Mouse (Mus musculus) gastrocnemius, adult 8-10 months (tissue): ENCODE measurements around the gene Wdr76. TPM values are rescaled to one million over a fixed set of nuclear protein-coding genes. Genes with fewer than 3 reads are reported as not detected.
A peak's percentile ranks its signal among the peaks of the same experiment; 100 is the strongest.
"Not testable (repeated sequence)": the region's sequence is repeated elsewhere in the genome, so short reads cannot be mapped to it uniquely, and the experiment has no call there.

Source experiments
- DNase-seq, 2 experiments: peaks; one replicate each; pipeline ENCODE4 v3.0.0; 2022; ENCODE audit warnings: low spot score in 2 of 2
- total RNA-seq, 4 experiments: library from RNA; stranded (reverse); gene quantifications; 2 replicates each; pipeline ENCODE4 v1.2.4; 2022

The Wdr76 gene
- total RNA-seq = 1 to 10 TPM; 1.2 to 1.9 (median 1.7) TPM

- peak; percentile 58 to 74 for DNase-seq
Measured at GRCm38 (mm10) chr2:121505942-121506882, at the start of gene Wdr76, which contains the start of gene Mfap1a. TSS of gene Wdr76 (plus strand) at chr2:121506723. TSS of gene Mfap1a (minus strand) at chr2:121506665.

DNA sequence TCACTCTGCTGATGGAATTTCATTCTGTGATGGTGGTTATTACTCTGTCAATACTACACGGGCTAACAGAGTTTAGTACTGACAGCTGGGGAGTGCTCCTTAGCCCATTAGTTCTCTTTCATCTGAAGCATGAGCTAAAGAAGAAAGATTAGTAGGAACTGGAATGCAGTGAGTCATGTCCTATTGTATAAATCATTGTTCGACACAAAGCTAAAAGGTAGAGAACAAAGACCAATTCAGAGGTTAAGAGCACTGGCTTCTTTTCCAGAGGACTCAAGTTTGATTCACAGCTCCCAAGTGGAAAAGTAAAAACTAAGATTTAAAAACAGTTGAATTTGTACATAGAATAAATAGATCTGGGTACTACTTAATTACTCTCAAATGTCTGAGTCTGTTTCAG is 46.5 kb upstream of the Wdr76 start:
- no peak for DNase-seq

DNA sequence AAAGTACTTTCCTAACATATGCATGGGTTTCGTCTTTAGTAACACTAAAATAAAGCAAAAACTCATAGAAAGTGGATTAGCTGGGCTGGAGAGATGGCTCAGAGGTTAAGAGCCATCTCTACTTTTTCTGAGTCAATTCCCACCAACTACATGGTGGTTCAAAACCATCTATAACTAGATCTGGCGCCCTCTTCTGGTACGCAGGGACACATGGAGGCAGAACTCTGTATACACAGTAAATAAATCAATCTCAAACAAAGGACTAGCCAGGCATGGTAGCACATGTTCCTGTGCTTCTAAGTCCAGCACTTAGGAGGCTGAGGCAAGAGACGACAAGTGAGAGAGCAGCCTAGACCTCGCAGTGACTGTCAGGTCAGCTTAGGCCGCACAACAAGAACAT is 37.5 kb upstream of the Wdr76 start:
- not testable (repeated sequence) for DNase-seq

GRCm38 (mm10) chr2:121472783-121473182 is 33.7 kb upstream of the Wdr76 start:
- not testable (repeated sequence) for DNase-seq

DNA sequence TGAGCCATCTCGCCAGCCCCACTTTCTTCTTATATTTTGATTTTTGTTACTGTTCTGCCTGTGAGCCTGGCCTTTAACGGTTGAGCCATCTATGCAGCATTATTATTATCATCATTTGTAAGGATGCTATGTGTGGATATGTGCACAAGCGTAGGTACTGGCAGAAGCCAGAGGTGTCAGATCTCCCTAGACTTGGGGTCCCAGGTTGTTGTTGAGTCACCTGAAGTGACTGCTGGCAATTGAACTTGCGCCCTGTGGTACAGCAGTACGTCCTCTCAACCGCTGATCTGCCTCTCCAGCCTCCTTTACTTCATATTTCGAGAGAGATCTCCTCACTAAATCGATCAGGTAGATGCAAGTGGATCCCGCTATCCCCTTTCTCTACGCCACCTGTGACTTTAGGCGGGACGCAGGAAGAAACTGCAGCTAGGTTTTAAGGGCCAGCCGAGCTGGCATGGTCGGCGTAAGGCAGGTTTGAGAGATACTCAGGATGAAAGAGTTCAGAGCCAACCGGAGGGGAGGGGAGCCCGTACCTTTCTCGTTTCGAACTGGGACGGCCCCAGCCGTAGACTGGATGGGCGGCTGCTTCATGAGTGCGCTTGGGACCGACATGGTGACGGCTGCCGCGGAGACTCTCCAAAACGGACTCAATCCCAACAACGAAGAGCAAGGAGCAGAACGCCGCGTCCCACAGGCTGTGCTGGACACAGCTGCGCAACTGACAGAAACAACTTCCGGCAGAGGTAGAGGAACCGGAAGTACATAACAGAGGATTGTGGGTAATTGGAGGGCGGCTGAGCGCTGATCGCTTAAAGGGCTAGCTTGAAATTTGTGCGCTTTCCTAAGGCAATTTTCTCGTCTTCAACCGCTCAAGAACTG is 33.0 kb upstream of the Wdr76 start, which contains the start of gene Mfap1b:
Gene Mfap1b (minus strand): TSS at position 767 of the 879 bp plus-strand sequence.
- peak; percentile 62 to 67 for DNase-seq

- no peak for DNase-seq
Measured at GRCm38 (mm10) chr2:121474180-121474535, 32.4 kb upstream of the Wdr76 start.

GRCm38 (mm10) chr2:121475306-121475705 is 31.2 kb upstream of the Wdr76 start:
- DNase-seq = not testable (repeated sequence)

- no peak for DNase-seq
Measured at GRCm38 (mm10) chr2:121477491-121478266, 28.8 kb upstream of the Wdr76 start.

DNA sequence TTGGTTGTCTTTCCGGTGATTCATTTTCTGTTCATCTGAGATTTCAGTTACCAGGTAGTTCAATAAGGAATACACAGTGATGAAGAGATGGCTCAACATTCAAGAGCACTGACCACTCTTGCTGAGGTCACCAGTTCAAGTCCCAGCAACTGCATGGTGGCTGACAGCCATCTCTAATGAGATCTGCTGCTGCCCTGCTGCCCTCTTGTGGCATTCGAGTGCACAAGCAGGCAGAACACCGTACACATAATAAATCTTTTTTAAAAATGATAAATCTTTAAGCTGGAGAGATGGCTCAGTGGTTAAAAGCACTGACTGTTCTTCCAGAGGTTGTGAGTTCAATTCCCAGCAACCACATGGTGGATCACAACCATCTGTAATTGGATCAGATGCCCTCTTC is 26.0 kb upstream of the Wdr76 start:
- DNase-seq = no peak

DNA sequence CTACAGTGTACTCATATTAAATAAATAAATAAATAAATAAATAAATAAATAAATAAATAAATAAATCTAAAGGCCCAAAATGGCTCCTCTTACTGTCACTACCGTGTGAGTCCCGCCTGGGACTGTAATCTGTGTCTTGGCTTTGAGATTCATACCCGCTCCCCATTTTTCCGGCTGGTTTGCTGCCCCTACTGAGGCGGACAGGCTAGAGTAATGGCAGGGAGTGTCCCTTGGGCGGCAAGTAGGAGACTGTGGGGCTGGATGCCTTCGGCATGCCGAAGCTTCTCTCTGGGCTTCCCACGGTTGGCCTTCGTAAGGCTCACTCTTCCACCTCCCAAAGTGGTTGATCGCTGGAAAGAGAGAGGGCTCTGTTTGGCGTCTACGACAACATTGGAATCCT is 25.6 kb upstream of the Wdr76 start:
- DNase-seq = not testable (repeated sequence)

DNA sequence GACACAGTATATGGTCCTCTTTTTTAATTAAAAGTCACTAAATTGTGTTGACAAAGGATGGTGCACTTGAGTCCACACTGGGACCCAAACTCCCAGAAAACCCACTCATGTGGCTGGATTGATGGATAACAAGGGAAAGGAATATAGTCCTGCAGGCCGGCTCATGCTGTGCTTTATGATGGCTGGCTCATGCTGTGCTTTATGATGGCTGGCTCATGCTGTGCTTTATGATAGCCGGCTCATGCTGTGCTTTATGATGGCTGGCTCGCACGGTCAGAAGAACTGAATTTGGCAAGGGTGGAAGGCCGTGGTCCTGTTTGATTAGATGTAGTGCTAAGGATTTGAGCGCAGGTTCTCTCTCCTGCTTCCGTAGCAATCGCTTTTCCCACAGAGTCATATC is 22.9 kb upstream of the Wdr76 start:
- DNase-seq = no peak

- not testable (repeated sequence) for DNase-seq
Measured at GRCm38 (mm10) chr2:121484403-121484802, 22.1 kb upstream of the Wdr76 start.

DNA sequence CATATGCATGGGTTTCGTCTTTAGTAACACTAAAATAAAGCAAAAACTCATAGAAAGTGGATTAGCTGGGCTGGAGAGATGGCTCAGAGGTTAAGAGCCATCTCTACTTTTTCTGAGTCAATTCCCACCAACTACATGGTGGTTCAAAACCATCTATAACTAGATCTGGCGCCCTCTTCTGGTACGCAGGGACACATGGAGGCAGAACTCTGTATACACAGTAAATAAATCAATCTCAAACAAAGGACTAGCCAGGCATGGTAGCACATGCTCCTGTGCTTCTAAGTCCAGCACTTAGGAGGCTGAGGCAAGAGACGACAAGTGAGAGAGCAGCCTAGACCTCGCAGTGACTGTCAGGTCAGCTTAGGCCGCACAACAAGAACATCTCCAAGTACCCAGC is 5.0 kb upstream of the Wdr76 start:
- not testable (repeated sequence) for DNase-seq

GRCm38 (mm10) chr2:121507173-121507950 is 839 bp downstream of the Wdr76 start:
- no peak for DNase-seq

DNA sequence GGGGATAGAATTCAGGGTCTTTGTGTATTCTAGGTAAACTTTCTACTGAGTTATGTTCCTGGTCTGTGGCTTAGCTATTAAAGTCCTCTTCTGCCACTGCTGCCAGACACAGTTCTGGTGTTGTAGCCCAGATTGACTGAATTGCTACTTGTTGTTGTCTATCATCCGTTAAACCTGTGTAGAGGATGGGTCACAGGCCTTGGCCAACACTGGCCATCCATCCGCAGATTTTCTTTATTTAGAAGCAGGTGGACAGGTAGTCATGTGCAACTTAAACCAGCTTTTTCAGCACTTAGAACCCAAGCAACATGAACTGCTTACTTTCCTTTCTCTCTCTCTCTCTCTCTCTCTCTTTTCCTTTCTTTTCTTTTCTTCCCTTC is 1.4 kb downstream of the Wdr76 start:
- no peak for DNase-seq

- DNase-seq = peak; percentile 36 to 45
Measured at GRCm38 (mm10) chr2:121509584-121509983, 3.1 kb downstream of the Wdr76 start.

DNA sequence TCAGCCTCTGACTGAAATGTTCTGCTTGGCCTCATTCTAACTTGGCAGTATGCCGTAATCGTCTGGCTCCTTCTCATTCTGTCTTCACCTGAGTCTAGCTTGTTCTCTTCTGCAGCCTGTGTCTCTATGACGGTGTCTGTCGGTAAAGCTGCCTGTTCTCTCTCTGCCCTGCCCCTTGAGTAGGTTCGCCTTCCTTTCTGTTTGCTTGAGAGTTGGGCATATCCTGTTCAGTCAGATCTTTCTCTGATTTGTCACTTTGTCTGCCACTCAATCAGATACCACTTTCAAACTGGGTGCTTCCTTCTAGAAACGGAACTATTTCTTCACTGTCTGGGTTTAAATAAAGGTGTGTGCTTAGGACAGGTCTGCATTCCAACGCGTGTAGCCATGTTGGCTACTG is 4.9 kb downstream of the Wdr76 start:
- DNase-seq = no peak

DNA sequence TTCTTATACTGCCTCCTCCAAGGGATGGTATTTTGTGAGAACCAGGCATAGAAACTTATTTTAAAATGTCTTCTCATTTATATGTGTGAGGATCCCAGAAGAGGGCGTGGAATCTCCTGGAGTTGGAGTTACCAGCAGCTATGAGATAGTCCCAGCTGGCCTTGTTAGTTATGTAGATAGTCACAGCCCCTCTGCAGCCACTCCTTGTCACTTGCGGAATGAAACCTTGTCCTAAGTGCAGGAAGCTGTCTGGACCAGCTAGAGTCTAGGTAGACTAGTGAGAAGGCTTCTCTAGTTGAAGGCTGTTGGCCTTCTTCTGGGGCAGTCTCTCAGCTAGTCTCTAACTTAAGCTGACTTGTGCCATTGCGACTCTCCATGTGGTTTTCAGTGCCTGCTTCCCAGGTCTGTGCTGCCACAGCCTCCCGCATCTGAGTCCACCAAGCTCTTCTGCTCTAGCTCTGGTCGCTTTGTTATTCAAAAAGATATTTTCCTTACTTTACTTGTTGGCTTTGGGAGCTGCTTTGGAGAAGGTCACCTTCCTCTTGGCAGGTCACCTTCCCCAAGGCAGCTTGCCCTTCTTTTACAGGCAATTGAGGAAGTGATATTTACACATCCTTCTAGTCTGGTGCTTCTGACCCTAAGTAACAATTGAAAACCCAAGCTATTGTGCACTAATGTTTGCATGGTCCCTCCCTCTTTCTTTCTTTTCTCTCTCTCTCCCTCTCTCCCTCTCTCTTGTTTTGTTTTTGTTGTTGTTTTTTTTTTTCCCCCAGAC is 6.7 kb downstream of the Wdr76 start:
- not testable (repeated sequence) for DNase-seq

DNA sequence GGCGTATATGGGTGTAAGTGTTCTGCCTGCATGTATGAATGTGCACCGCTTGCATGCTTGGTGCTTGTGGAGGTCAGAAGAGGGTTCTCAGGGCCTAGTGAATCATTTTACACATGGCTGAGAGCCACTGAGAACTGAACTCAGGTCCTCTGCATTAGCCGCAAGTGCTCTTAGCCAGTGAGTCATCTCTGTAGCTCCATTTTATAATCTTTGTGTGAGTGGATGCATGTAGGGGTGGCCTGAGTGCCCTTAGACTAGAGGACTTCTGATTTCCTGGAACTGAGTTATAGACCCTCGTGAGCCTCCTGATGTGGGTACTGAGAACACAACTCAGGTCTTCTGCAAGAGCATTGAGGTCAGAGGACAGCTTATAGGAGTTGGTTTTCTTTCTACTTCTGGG is 7.7 kb downstream of the Wdr76 start:
- no peak for DNase-seq

DNA sequence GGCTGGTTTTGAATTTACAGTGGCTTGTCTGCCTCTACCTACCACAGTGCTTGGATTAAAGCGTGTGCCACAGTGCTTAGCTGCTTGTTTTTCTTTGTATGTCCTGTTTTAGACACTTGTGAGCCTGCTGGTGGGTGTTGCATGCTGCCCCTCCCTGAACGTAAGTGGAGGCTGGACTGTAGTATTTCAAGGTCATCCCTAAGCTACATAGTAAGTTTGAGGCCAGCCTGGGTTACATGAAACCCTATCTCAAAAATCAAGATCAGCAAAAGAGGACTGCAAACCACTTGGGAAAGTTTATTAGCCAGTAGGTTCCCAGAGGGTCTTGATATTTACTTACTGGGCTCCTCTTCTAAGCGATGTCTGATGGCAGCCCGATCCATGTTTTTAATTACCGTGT is 11.6 kb downstream of the Wdr76 start:
- DNase-seq = no peak
